In the genomic region with DNA sequence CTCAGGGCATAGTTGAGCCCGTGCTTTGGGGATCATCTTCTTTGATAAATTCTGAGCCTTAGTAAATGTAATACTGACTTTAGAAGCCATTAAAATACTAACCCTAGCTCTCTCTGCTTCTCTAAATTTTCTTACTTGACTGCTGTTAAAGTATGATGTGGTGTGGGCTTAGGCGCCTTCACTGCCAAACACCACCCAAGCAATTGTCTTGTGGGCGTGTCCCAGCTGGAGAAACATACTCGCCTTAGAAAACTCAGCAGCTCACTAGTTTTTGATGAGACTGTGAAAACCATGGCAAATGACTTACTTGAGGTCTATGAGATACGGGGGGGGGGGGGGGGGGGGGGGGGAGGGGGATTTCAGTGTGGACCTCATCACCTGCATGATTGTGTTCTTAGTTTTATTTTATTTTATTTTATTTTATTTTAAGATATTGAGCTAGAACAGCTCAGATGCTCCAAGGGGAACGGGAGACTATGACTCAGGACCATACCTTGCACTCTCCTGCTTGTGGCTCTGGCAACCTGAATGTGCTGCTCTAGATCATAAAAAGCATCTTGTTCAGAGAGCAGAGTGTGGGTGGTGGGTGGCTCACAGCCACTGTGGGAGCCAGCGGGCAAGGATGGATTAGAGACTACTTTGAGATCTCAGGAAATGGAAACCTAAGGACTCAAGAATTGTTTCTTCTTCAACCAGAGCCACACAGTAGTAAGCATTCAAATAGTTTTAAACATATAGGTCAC, we compare ENCODE assay signal across 24 mouse cellular contexts. TPM values are rescaled to one million over a fixed set of nuclear protein-coding genes. Genes with fewer than 3 reads are reported as not detected.
"Had no signal": no experiment of that assay in that cellular context is flagged by ENCODE, and none has a peak within 500 bp of the region (broad histone marks: within the 10 kb centered on the region; RNA-seq: fewer than 3 reads in every experiment).

No protein-coding gene starts in this region.

- H3K36me3 ChIP-seq: intestine, embryonic 15.5 days; lung, embryonic 15.5 days; midbrain, embryonic 10.5 days; midbrain, embryonic 13.5 days had no signal

- H3K9ac ChIP-seq: intestine, embryonic 15.5 days; liver, embryonic 14.5 days; lung, embryonic 15.5 days; midbrain, embryonic 13.5 days had no signal

- H3K27ac ChIP-seq: intestine, embryonic 15.5 days; liver, embryonic 14.5 days; midbrain, embryonic 10.5 days; midbrain, embryonic 13.5 days had no signal

- H3K4me1 ChIP-seq: intestine, embryonic 15.5 days; megakaryocyte, embryonic 14.5 days; midbrain, embryonic 13.5 days had no signal

- H3K27me3 ChIP-seq: intestine, embryonic 15.5 days; lung, embryonic 15.5 days; megakaryocyte, embryonic 14.5 days; midbrain, embryonic 13.5 days had no signal

- H3K9me3 ChIP-seq: intestine, embryonic 15.5 days; lung, embryonic 15.5 days; megakaryocyte, embryonic 14.5 days; midbrain, embryonic 10.5 days; midbrain, embryonic 13.5 days had no signal

- DNase-seq: kidney, adult 18-20 months; kidney, adult 9 months; kidney, postnatal 25 days; lung, adult 18-20 months; lung, postnatal 10 days; lung, postnatal 36 days; thymus, postnatal 25 days had no signal

- H3K4me2 ChIP-seq: intestine, embryonic 15.5 days; lung, embryonic 15.5 days; midbrain, embryonic 13.5 days had no signal

- ATAC-seq: intestine, embryonic 15.5 days; midbrain, embryonic 13.5 days; midbrain, embryonic 16.5 days had no signal

- H3K4me3 ChIP-seq: intestine, embryonic 15.5 days; lung, embryonic 15.5 days; megakaryocyte, embryonic 14.5 days; midbrain, embryonic 10.5 days; midbrain, embryonic 13.5 days; myocyte had no signal

RNA-seq across cellular contexts. Expression of gene Ctla4, which starts 41.3 kb away (rescaled TPM):
- total RNA-seq: layer of hippocampus, adult 8-10 months; layer of hippocampus, postnatal 14 days; left cerebral cortex, postnatal 25 days; liver, adult 2 months had no signal
- polyA plus RNA-seq: intestine, embryonic 15.5 days; kidney, embryonic 16.5 days; liver, adult 2 months; liver, embryonic 14.5 days; midbrain, embryonic 10.5 days; midbrain, embryonic 13.5 days; midbrain, embryonic 16.5 days; myocyte; neural tube, embryonic 11.5 days; neural tube, embryonic 14.5 days; stomach, embryonic 14.5 days; stomach, postnatal 0 days had no signal
